32 mouse cellular contexts compared by ENCODE assay signal in genomic region chr5:90156522-90156921, GRCm38 (mm10).
"Had no signal": no experiment of that assay in that cellular context is flagged by ENCODE, and none has a peak within 500 bp of the region (broad histone marks: within the 10 kb centered on the region; RNA-seq: fewer than 3 reads in every experiment).

No protein-coding gene starts in this region.

- H3K4me1 ChIP-seq: limb, embryonic 10.5 days; limb, embryonic 12.5 days; limb, embryonic 13.5 days; liver, embryonic 12.5 days; liver, embryonic 13.5 days; liver, embryonic 15.5 days; lung, embryonic 15.5 days; megakaryocyte, embryonic 14.5 days; midbrain, embryonic 10.5 days; midbrain, embryonic 12.5 days; midbrain, embryonic 13.5 days; midbrain, embryonic 15.5 days; neural tube, embryonic 12.5 days had no signal

- H3K9me3 ChIP-seq: limb, embryonic 10.5 days; limb, embryonic 12.5 days; limb, embryonic 13.5 days; limb, embryonic 15.5 days; liver, embryonic 12.5 days; liver, embryonic 13.5 days; liver, embryonic 15.5 days; lung, embryonic 15.5 days; midbrain, embryonic 10.5 days; midbrain, embryonic 12.5 days; midbrain, embryonic 13.5 days; midbrain, embryonic 15.5 days; neural tube, embryonic 12.5 days had no signal

- H3K4me3 ChIP-seq: limb, embryonic 10.5 days; limb, embryonic 12.5 days; limb, embryonic 13.5 days; limb, embryonic 15.5 days; liver, embryonic 12.5 days; liver, embryonic 13.5 days; liver, embryonic 15.5 days; lung, embryonic 15.5 days; megakaryocyte, embryonic 14.5 days; midbrain, embryonic 10.5 days; midbrain, embryonic 12.5 days; midbrain, embryonic 13.5 days; midbrain, embryonic 15.5 days; myocyte; neural tube, embryonic 12.5 days had no signal

- H3K27me3 ChIP-seq: limb, embryonic 13.5 days; limb, embryonic 15.5 days; liver, embryonic 12.5 days; liver, embryonic 13.5 days; liver, embryonic 15.5 days; lung, embryonic 15.5 days; megakaryocyte, embryonic 14.5 days; midbrain, embryonic 12.5 days; midbrain, embryonic 13.5 days; midbrain, embryonic 15.5 days; neural tube, embryonic 12.5 days had no signal

- H3K36me3 ChIP-seq: limb, embryonic 10.5 days; limb, embryonic 12.5 days; limb, embryonic 13.5 days; limb, embryonic 15.5 days; liver, embryonic 12.5 days; liver, embryonic 13.5 days; liver, embryonic 15.5 days; lung, embryonic 15.5 days; midbrain, embryonic 10.5 days; midbrain, embryonic 12.5 days; midbrain, embryonic 13.5 days; midbrain, embryonic 15.5 days; neural tube, embryonic 12.5 days had no signal

- H3K9ac ChIP-seq: limb, embryonic 12.5 days; limb, embryonic 13.5 days; limb, embryonic 15.5 days; liver, embryonic 12.5 days; liver, embryonic 13.5 days; liver, embryonic 14.5 days; liver, embryonic 15.5 days; liver, postnatal 0 days; lung, embryonic 14.5 days; lung, embryonic 15.5 days; midbrain, embryonic 12.5 days; midbrain, embryonic 13.5 days; midbrain, embryonic 15.5 days; neural tube, embryonic 12.5 days had no signal

- ATAC-seq: liver, embryonic 12.5 days; liver, postnatal 0 days; lung, postnatal 0 days; midbrain, embryonic 13.5 days; midbrain, embryonic 15.5 days; midbrain, embryonic 16.5 days had no signal

- H3K27ac ChIP-seq: limb, embryonic 10.5 days; limb, embryonic 12.5 days; limb, embryonic 13.5 days; limb, embryonic 15.5 days; liver, embryonic 12.5 days; liver, embryonic 13.5 days; liver, embryonic 14.5 days; liver, embryonic 15.5 days; lung, embryonic 15.5 days; macrophage; midbrain, embryonic 10.5 days; midbrain, embryonic 12.5 days; midbrain, embryonic 13.5 days; midbrain, embryonic 15.5 days; neural tube, embryonic 12.5 days had no signal

- H3K4me2 ChIP-seq: limb, embryonic 12.5 days; limb, embryonic 13.5 days; limb, embryonic 15.5 days; liver, embryonic 11.5 days; liver, embryonic 12.5 days; liver, embryonic 13.5 days; liver, embryonic 15.5 days; lung, embryonic 14.5 days; lung, embryonic 15.5 days; midbrain, embryonic 11.5 days; midbrain, embryonic 12.5 days; midbrain, embryonic 13.5 days; midbrain, embryonic 15.5 days; neural tube, embryonic 12.5 days had no signal

- DNase-seq: left cerebral cortex, postnatal 4 days; liver; liver, embryonic 13.5 days; liver, postnatal 0 days; lung, adult 18-20 months; lung, adult 2 months; lung, embryonic 14.5 days; lung, postnatal 10 days; lung, postnatal 14 days; lung, postnatal 36 days; lung, postnatal 4 days; midbrain, embryonic 14.5 days had no signal
